Mouse (Mus musculus) liver, postnatal 0 days (tissue): ENCODE results near the gene Tmem88b. TPM values are rescaled to one million over a fixed set of nuclear protein-coding genes. Genes with fewer than 3 reads are reported as not detected.
A peak's percentile ranks its signal among the peaks of the same experiment; 100 is the strongest.

ENCODE experiments used
- ATAC-seq: fragments of 200-750 bp; cut with Nextera tagmentation; 2 replicates; pipeline ENCODE4 v1.8.0; 2017; ENCODE audit warnings: mild to moderate bottlenecking, moderate library complexity
- DNase-seq: peaks from one replicate; pipeline ENCODE4 v3.0.0-alpha.2; 2016
- H3K27ac ChIP-seq: fragments of 300-500 bp; sonication (generic); 2 replicates; pipeline ENCODE4 v1.5.1; 2014; ENCODE audit warnings: antibody characterized with exemption, moderate library complexity, mild to moderate bottlenecking, low read depth
- H3K27me3 ChIP-seq: fragments of 300-500 bp; sonication (generic); 2 replicates; pipeline ENCODE4 v1.6.1; 2014; ENCODE audit warnings: low read length, control low read depth, mixed read lengths; ENCODE audit not compliant: insufficient read depth
- H3K36me3 ChIP-seq: fragments of 300-500 bp; sonication (generic); replicated peaks from 2 replicates; pipeline ENCODE4 v1.6.1; 2014; ENCODE audit warnings: mild to moderate bottlenecking, control low read depth, low read length, moderate library complexity, mixed read lengths; ENCODE audit not compliant: insufficient read depth
- H3K4me1 ChIP-seq: fragments of 300-500 bp; sonication (generic); 2 replicates; pipeline ENCODE4 v1.6.1; 2014; ENCODE audit warnings: antibody characterized with exemption, mild to moderate bottlenecking, control low read depth; ENCODE audit not compliant: insufficient read depth
- H3K4me2 ChIP-seq: fragments of 300-500 bp; sonication (generic); 2 replicates; pipeline ENCODE4 v1.6.1; 2014; ENCODE audit warnings: low read depth, mild to moderate bottlenecking, low read length, moderate library complexity, mixed read lengths
- H3K4me3 ChIP-seq: fragments of 300-500 bp; sonication (generic); 2 replicates; pipeline ENCODE4 v1.5.1; 2014; ENCODE audit warnings: low read depth, low read length
- H3K9ac ChIP-seq: fragments of 300-500 bp; sonication (generic); replicated peaks from 2 replicates; pipeline ENCODE4 v1.6.1; 2014; ENCODE audit warnings: mild to moderate bottlenecking, moderate library complexity
- H3K9me3 ChIP-seq: fragments of 300-500 bp; sonication (generic); 2 replicates; pipeline ENCODE4 v1.6.1; 2016; ENCODE audit warnings: mild to moderate bottlenecking, control low read depth, low read length, mixed read lengths
- CTCF ChIP-seq: sonication (generic); IDR thresholded peaks from 2 replicates; pipeline ENCODE4 v1.5.1; 2016; ENCODE audit warnings: antibody characterized with exemption, low read depth
- EP300 ChIP-seq: IDR thresholded peaks from 2 replicates; pipeline ENCODE4 v1.6.1; 2016; ENCODE audit warnings: antibody characterized with exemption, low read depth, mild to moderate bottlenecking
- WGBS: fragments of 180-500 bp; shearing (Covaris S2); extraction: QIAGEN DNeasy Blood & Tissue Kit; methylation state at CpG from one replicate; pipeline ENCODE4 v1.1.7; 2014; ENCODE audit not compliant: insufficient replicate concordance; 5-methylcytosine and 5-hydroxymethylcytosine counted together
- polyA plus RNA-seq: library from polyadenylated mRNA; unstranded; fragments of >200 nt; fragmentation: Nextera tagmentation; extraction: Ambion mirVana; gene quantifications from 2 replicates; pipeline ENCODE4 v1.2.1, GENCODE M21; 2015

Tmem88b gene
- polyA plus RNA-seq, 1 experiment from 2014 or later: 0.40 TPM

DNA sequence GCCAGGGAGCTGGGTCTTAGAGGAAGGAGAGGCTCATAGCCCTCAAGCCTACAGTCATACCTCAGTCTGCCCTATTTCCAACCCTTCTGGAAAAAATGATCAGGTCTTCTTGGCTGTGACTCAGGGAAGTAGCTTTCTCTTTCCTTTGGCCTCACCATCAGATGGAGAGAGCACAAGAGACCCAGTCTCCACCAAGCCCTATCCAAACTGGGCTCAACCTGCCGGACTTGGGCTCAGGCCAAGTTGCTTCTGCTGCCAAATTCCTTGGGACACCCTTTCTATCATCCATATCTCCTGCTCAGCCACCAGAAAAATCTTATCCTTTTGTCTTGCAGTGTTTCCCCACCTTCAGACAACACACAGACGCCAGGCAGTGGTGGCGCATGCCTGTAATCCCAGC lies 9.8 kb downstream of the Tmem88b start:
- peaks cover 18% of the 10 kb centered on the region; the same call in 1 of the 2 replicates for H3K4me1 ChIP-seq
- H3K4me2 ChIP-seq: no peak overlapping the region
- DNase-seq (no peak), ATAC-seq (no peak)
- no peak overlapping the region for H3K27ac ChIP-seq
- H3K27me3 ChIP-seq: peaks cover 25% of the 10 kb centered on the region
- H3K9me3 ChIP-seq: no peaks in the 10 kb centered on the region
- no peak overlapping the region for H3K9ac ChIP-seq
- TF ChIP-seq EP300 (no peak), CTCF (no peak)
- WGBS: 78% methylated on average over 3 of the region's 3 CpGs
- H3K4me3 ChIP-seq: no peak overlapping the region
- no peaks in the 10 kb centered on the region for H3K36me3 ChIP-seq

DNA sequence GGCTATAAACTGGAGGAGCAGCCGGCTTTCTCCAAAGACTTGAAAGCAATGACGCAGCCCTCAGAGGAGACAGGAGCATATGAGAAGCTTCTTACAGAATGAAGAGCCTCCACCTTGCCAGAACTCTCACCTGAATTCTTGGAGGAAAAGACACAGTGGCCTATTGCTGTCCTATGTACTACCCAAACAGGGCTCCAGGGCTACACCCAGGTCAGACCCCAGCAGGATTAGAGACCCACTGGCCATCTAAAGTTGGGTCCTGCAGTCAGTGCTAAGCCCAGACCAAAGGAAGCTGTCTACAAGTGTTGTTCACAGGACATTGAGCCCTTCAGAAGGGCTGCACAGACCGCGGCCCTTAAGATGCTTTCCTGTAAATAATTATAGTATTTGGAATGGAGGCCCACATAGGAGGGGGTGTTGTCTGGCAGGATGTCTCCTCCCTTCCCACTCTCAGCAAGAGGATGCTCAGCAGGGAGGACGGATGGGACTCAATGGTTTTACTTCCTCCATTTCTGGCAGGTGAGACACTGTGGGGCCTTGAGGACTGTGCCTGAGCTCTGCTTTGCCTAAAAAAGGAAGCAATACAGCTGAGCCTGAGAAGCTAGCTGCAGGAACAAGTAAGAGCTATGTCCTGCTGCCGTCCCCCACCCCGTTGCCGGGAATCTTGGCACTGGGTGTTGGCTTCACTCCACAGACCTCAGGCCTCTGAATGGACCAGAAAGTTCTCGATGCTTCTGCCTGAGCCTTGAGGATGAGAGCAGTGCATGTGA lies 10.5 kb downstream of the Tmem88b start:
- Histone ChIP-seq H3K36me3 (no peaks in the 10 kb centered on the region), H3K4me1 (peaks cover 22% of the 10 kb centered on the region), H3K4me3 (no peak overlapping the region), H3K9me3 (no peaks in the 10 kb centered on the region), H3K27ac (no peak overlapping the region), H3K4me2 (peak overlapping the region; percentile 71; the same call in 1 of the 2 replicates), H3K9ac (no peak overlapping the region), H3K27me3 (peaks cover 25% of the 10 kb centered on the region)
- DNase-seq (no peak), ATAC-seq (no peak)
- WGBS: 43% methylated on average over 9 of the region's 9 CpGs
- no peak for TF ChIP-seq EP300
- no peak for TF ChIP-seq CTCF

DNA sequence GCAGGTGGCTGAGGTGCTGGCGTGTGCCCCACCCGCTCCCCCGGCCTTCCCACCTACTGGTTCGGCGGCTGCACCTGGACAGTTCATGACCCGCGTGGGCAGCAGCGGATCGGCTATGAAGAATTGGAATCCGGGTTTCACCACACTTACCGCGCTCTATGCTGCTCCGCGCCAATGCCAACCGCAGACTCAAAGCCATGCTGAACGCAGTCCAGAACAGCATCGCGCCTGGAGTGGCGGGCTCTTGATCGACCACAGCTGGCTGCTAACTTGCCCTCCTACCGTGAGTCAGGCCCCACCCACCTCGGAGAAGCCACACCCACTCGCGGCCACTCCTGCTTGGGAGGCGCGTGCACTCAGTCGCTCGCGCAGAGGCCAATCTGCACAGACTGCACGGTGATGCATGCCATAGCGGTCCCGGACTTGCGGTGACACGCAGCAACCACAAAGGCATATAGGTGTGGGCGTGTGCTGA lies 11.4 kb downstream of the Tmem88b start, which contains the start of gene Vwa1:
Vwa1 (minus strand) TSS at position 419 of the 475 bp plus-strand sequence.
- no peaks in the 10 kb centered on the region for H3K36me3 ChIP-seq
- H3K4me2 ChIP-seq: peak within 1 kb of the TSS; percentile 71
- peaks cover 29% of the 10 kb centered on the region for H3K4me1 ChIP-seq
- H3K4me3 ChIP-seq: peak within 1 kb of the TSS; percentile 36
- WGBS: under 1% methylated on average over 35 of the region's 35 CpGs
- H3K9ac ChIP-seq: no peak within 1 kb of the TSS
- peaks cover 25% of the 10 kb centered on the region for H3K27me3 ChIP-seq
- DNase-seq: peak; percentile 91
- H3K27ac ChIP-seq: no peak within 1 kb of the TSS
- peak; percentile 59 for ATAC-seq
- TF ChIP-seq CTCF (no peak), EP300 (no peak)
- no peaks in the 10 kb centered on the region for H3K9me3 ChIP-seq

DNA sequence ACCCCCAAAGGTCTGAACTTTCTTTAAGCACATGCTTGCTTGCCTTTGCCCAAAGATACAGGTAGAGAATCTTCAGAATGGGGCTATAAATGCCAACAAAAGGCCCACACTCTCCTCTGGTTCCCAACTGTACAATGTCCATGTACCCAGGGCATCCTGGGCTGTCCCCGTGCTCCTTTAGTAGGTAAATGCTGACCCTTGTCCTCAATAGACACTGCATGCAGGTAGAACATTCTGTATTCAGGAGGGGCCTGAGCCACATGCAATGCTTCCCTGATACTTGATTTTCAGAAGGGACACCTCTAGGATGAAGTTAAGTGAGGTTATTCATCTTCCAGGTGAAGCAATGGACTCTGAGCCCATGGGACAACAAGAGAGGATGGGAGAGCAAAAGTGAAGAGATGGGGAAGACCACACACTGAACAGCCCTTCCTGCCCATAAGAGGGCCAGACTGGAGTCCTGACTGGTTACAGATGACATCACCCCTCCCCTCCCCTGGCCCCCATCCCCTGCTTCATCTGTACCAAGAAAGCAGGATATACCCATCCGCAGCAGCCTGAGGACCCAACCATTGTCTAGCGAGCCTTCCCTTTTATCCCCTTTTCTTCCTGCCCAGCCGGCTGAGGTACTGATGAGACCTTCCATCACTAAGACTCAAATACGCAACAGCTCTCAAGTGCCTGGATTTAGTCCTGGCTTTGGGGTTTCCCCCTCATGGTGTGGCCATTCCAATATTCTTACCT lies 12.2 kb downstream of the Tmem88b start:
- no peak for DNase-seq
- TF ChIP-seq CTCF (no peak), EP300 (no peak)
- H3K9ac ChIP-seq: no peak overlapping the region
- H3K27ac ChIP-seq: no peak overlapping the region
- H3K4me1 ChIP-seq: peaks cover 29% of the 10 kb centered on the region
- no peaks in the 10 kb centered on the region for H3K36me3 ChIP-seq
- no peak for ATAC-seq
- 43% methylated on average over 5 of the region's 5 CpGs for WGBS
- peak overlapping the region; percentile 71 for H3K4me2 ChIP-seq
- no peaks in the 10 kb centered on the region for H3K9me3 ChIP-seq
- peaks cover 25% of the 10 kb centered on the region for H3K27me3 ChIP-seq
- H3K4me3 ChIP-seq: no peak overlapping the region

- H3K27me3 ChIP-seq: peaks cover 25% of the 10 kb centered on the region
- 75% methylated on average over 13 of the region's 13 CpGs for WGBS
- no peaks in the 10 kb centered on the region for H3K9me3 ChIP-seq
- H3K4me2 ChIP-seq: no peak overlapping the region
- no peak overlapping the region for H3K4me3 ChIP-seq
- no peak overlapping the region for H3K27ac ChIP-seq
- H3K9ac ChIP-seq: no peak overlapping the region
- ATAC-seq (no peak), DNase-seq (no peak)
- TF ChIP-seq EP300: no peak
- no peak for TF ChIP-seq CTCF
- H3K36me3 ChIP-seq: no peaks in the 10 kb centered on the region
- peaks cover 27% of the 10 kb centered on the region for H3K4me1 ChIP-seq
Measured at GRCm38 (mm10) chr4:155772786-155773185, 12.9 kb downstream of the Tmem88b start.

DNA sequence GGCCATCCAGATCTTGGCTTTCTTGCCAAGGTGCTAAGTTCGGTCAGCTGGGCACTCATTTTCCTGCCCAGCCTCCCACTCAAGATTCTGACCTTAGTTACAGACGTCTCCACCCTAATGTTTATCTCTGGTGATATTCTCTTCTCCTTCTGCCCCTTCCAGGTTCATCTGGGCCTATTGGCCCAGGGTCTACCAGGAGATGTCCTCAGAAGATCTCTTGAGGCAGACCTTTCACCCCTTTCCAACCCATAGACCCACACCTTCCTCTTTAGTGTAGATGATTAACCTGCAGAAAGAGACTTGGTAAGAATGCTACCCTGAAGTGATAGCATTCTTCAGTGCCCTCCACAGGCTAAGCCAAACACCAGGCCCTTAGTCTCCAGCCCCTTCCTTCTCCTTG lies 14.0 kb downstream of the Tmem88b start:
- Histone ChIP-seq H3K4me2 (no peak overlapping the region), H3K9me3 (no peaks in the 10 kb centered on the region), H3K4me1 (peaks cover 25% of the 10 kb centered on the region), H3K27ac (no peak overlapping the region), H3K36me3 (no peaks in the 10 kb centered on the region), H3K27me3 (peaks cover 24% of the 10 kb centered on the region), H3K9ac (no peak overlapping the region), H3K4me3 (no peak overlapping the region)
- no peak for ATAC-seq
- DNase-seq: no peak
- WGBS: 60% methylated on average over 2 of the region's 2 CpGs
- TF ChIP-seq CTCF (no peak), EP300 (no peak)
